Mouse (Mus musculus): ENCODE measurements around the gene Ptgr2. TPM values are rescaled to one million over a fixed set of nuclear protein-coding genes. Genes with fewer than 3 reads are reported as not detected.
"Not testable (repeated sequence)": the region's sequence is repeated elsewhere in the genome, so short reads cannot be mapped to it uniquely, and the experiment has no call there.

The Ptgr2 gene
- polyA plus RNA-seq, 1 experiment: 10.3 TPM

DNA sequence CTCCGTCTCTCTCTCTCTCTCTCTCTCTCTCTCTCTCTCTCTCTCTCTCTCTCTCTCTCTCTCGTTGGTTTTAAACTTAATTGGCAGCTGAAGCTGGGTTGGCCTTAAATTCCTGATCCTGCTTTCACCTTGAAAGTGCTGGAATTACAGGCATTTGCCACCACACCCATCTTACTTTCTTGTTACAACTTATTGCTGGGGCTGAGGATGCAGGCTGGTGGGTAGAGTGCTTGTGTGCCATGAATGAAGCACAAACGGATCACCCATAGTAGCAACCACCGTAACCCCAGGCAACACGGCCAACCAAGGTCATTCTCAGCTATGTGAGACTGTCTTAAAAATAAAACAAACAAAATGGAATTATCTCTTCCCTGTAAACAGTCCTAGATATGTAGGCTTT lies 26.3 kb downstream of the Ptgr2 start:
- DNase-seq (ENCODE audit: low read depth): no peak
- TF ChIP-seq CTCF (IDR thresholded peaks at IDR 0.05; ENCODE audit: borderline replicate concordance, extremely low read depth, insufficient read depth, insufficient read length): no peak

- TF ChIP-seq CTCF (IDR thresholded peaks at IDR 0.05; ENCODE audit: borderline replicate concordance, extremely low read depth, insufficient read depth, insufficient read length) (no peak), POLR2A (IDR thresholded peaks at IDR 0.05; ENCODE audit: borderline replicate concordance, extremely low read depth, insufficient read depth, insufficient read length, poor library complexity, severe bottlenecking) (no peak)
Measured at GRCm38 (mm10) chr12:84316006-84316405, 31.0 kb downstream of the Ptgr2 start.

DNA sequence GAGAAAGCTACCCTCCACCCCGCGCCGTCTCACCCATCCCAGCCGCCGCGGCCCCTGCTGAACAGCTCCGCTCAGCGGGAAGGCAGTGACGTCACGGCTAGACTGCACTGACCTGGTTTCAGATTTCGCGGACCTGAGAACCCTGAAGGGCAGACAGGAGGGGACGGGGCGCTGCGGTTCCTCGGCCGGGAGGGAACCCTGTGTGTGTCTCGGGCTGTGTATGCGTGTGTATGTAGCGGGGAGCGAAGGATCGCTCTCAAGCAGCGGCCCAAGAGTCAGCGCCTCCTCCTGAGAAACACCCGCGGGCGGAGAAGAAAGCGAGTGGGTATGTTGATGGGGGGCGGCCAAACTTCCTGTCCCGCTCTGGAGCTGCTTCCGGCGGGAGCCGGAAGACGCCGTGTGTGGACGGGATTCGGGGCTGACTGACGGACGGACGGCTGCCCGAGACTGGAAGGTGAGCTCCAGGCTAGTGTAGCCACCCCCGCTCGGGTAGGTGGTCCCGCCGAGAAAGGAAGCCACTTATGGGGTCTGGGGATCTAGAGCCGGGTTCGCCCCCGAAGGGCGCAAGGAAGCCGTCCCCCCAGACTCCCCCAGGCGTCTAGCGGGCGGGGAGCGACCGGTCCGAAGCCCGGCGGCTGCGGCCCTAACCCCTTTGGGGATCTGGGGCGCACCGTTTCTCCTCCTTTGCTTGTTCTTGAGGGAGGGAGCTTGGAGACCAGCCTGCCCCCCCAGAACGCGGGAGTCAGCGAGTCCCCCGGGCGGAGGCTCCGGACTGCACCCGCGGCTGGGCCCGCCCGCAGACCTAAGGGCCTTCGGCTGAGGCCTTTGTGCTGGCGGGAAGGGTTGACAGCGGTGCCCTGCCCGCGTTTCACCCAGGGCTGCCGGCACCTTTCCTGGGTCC lies 31.9 kb downstream of the Ptgr2 start, which contains the start of gene Zfp410:
Zfp410 (plus strand) TSS at position 132 of the 901 bp plus-strand sequence.
- peak; percentile 49; the same call in 1 of the 2 replicates for TF ChIP-seq POLR2A (IDR thresholded peaks at IDR 0.05; ENCODE audit: borderline replicate concordance, extremely low read depth, insufficient read depth, insufficient read length, poor library complexity, severe bottlenecking)
- TF ChIP-seq CTCF (IDR thresholded peaks at IDR 0.05; ENCODE audit: borderline replicate concordance, extremely low read depth, insufficient read depth, insufficient read length): no peak
- peak; percentile 93 for DNase-seq (ENCODE audit: low read depth)

More at GRCm38 (mm10) chr12:84316006-84316405, 31.0 kb downstream of the Ptgr2 start:
- no peak for DNase-seq (ENCODE audit: low read depth)

DNA sequence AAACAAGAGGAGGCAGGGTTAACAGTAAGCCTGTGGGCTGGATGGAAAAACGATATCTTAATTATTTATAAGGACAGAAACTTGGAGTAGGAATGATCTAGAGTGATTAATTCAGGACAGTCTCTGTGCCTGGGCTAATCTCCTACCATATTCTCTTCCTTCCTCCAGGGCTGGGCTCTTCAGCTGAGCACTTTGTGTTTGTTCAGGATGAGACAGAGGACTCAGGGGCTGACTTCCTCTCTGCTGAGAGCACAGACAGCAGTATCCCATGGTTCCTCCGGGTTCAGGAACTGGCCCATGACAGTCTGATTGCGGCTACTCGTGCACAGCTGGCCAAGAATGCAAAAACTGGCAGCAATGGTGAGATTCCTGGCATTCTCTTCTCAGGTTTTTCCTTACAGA lies 42.1 kb downstream of the Ptgr2 start:
- no peak for TF ChIP-seq CTCF (IDR thresholded peaks at IDR 0.05; ENCODE audit: borderline replicate concordance, extremely low read depth, insufficient read depth, insufficient read length)
- TF ChIP-seq POLR2A (IDR thresholded peaks at IDR 0.05; ENCODE audit: borderline replicate concordance, extremely low read depth, insufficient read depth, insufficient read length, poor library complexity, severe bottlenecking): no peak
- no peak for DNase-seq (ENCODE audit: low read depth)

DNA sequence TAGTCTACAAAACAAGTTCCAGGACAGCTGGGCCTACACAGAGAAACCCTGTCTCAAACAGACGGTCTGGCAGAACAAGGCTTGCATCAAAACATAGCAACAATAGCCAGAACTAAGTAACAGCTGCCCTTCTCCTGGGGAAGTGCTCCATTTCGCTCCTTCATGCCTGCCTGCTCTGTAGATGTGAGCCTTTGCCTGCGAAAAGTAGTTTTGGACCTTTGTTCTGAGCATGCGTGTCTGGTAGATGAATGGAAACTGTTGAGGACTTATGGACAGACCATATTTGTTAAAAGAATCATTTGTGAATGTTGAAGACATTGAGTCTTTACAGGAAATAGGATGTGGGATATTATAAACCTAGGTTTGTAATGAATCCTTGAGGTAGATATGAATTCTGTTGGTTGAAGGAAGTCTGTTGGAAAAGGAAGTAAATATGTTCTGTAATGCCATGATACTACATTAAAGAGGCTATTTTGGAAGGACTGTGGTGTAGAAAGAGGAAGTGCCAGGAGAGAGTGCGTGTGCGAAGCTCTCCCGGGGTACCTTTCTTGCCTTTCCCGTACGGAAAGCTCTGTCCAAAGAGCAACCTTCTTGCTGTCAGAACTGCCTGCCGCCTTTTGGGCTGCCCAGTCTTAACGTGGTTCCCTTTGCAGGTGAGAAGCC lies 52.1 kb downstream of the Ptgr2 start:
- no peak for DNase-seq (ENCODE audit: low read depth)
- TF ChIP-seq POLR2A (IDR thresholded peaks at IDR 0.05; ENCODE audit: borderline replicate concordance, extremely low read depth, insufficient read depth, insufficient read length, poor library complexity, severe bottlenecking) (no peak), CTCF (IDR thresholded peaks at IDR 0.05; ENCODE audit: borderline replicate concordance, extremely low read depth, insufficient read depth, insufficient read length) (no peak)

DNA sequence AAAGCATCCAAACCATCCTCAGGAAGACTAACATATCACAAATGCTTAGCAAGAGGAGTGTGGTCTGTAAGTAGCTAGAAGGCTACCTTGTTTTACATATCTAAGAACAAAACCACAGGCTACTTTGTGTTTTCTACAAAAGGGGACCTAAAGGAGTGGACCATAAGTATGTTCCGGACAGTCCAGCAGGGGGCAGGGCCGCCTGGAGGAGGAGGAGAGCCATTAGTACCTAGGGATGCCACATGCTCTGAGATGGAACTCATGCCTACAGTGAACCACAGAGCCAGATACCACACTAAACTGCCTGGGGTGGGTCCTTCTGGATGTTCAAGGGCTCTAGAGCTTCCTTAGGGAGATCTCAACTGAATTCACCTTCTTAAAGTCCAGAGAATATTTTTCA lies 62.2 kb downstream of the Ptgr2 start:
- peak; percentile 20 for DNase-seq (ENCODE audit: low read depth)
- TF ChIP-seq POLR2A (IDR thresholded peaks at IDR 0.05; ENCODE audit: borderline replicate concordance, extremely low read depth, insufficient read depth, insufficient read length, poor library complexity, severe bottlenecking) (no peak), CTCF (IDR thresholded peaks at IDR 0.05; ENCODE audit: borderline replicate concordance, extremely low read depth, insufficient read depth, insufficient read length) (peak; percentile 50; the same call in 1 of the 2 replicates)

- not testable (repeated sequence) for DNase-seq (ENCODE audit: low read depth)
Measured at GRCm38 (mm10) chr12:84358699-84359098, 73.7 kb downstream of the Ptgr2 start.

GRCm38 (mm10) chr12:84361555-84362489 lies 76.8 kb downstream of the Ptgr2 start, which contains the start of the genes Coq6 and Fam161b:
TSS of gene Coq6 (plus strand) at chr12:84361657.
TSS of gene Fam161b (minus strand) at chr12:84361833.
- TF ChIP-seq CTCF (IDR thresholded peaks at IDR 0.05; ENCODE audit: borderline replicate concordance, extremely low read depth, insufficient read depth, insufficient read length) (no peak), POLR2A (IDR thresholded peaks at IDR 0.05; ENCODE audit: borderline replicate concordance, extremely low read depth, insufficient read depth, insufficient read length, poor library complexity, severe bottlenecking) (peak; percentile 51; the same call in 1 of the 2 replicates)
- peak; percentile 100 for DNase-seq (ENCODE audit: low read depth)

GRCm38 (mm10) chr12:84362872-84363271 lies 77.8 kb downstream of the Ptgr2 start:
- TF ChIP-seq POLR2A (IDR thresholded peaks at IDR 0.05; ENCODE audit: borderline replicate concordance, extremely low read depth, insufficient read depth, insufficient read length, poor library complexity, severe bottlenecking): no peak
- TF ChIP-seq CTCF (IDR thresholded peaks at IDR 0.05; ENCODE audit: borderline replicate concordance, extremely low read depth, insufficient read depth, insufficient read length): no peak
- no peak for DNase-seq (ENCODE audit: low read depth)

GRCm38 (mm10) chr12:84364291-84364690 lies 79.3 kb downstream of the Ptgr2 start:
- DNase-seq (ENCODE audit: low read depth): no peak
- TF ChIP-seq CTCF (IDR thresholded peaks at IDR 0.05; ENCODE audit: borderline replicate concordance, extremely low read depth, insufficient read depth, insufficient read length) (no peak), POLR2A (IDR thresholded peaks at IDR 0.05; ENCODE audit: borderline replicate concordance, extremely low read depth, insufficient read depth, insufficient read length, poor library complexity, severe bottlenecking) (no peak)

DNA sequence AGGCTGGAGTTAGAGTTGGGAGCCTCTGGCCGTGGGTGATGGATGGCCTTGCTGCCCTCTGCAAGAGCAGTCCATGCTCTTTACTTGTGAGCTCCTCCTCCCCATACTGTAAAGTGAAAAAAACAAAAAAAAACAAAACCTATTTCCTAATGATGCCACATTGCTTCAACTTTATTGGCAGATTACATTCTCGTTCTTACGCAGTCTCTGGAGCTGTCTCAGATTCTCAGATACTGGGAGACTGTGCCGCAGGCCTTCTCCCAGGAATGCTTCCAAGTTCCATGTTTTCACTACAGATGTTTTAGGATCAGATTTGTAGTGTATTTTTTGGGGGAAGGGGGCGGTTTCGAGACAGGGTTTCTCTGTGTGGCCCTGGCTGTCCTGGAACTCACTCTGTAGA lies 80.1 kb downstream of the Ptgr2 start:
- DNase-seq (ENCODE audit: low read depth): no peak
- TF ChIP-seq CTCF (IDR thresholded peaks at IDR 0.05; ENCODE audit: borderline replicate concordance, extremely low read depth, insufficient read depth, insufficient read length) (no peak), POLR2A (IDR thresholded peaks at IDR 0.05; ENCODE audit: borderline replicate concordance, extremely low read depth, insufficient read depth, insufficient read length, poor library complexity, severe bottlenecking) (no peak)

Other genes with a start within 250 kb of the Ptgr2 start
- 0.21 and 0.45 TPM in 2 replicates for gene Acot4, start 246.9 kb upstream of the Ptgr2 start, polyA plus RNA-seq (2012; rRNA removed)
- 0.49 TPM in 1 of 2 replicates, not detected in the other for gene Gm49366, start 246.3 kb upstream of the Ptgr2 start, polyA plus RNA-seq (2012; rRNA removed)
- 0.21 and 0.36 TPM in 2 replicates for gene Acot3, start 233.1 kb upstream of the Ptgr2 start, polyA plus RNA-seq (2012; rRNA removed)
- 0.07 TPM in 1 of 2 replicates, not detected in the other for gene Acot5, start 215.9 kb upstream of the Ptgr2 start, polyA plus RNA-seq (2012; rRNA removed)
- 2.8 and 3.0 TPM in 2 replicates for gene Acot6, start 184.6 kb upstream of the Ptgr2 start, polyA plus RNA-seq (2012; rRNA removed)
- 15.6 and 20.2 TPM in 2 replicates for gene Dnal1, start 170.9 kb upstream of the Ptgr2 start, polyA plus RNA-seq (2012; rRNA removed)
- 3.2 TPM in 2 replicates for gene Pnma1, start 136.7 kb upstream of the Ptgr2 start, polyA plus RNA-seq (2012; rRNA removed)
- 6.8 and 7.9 TPM in 2 replicates for gene Elmsan1, start 66.4 kb upstream of the Ptgr2 start, polyA plus RNA-seq (2012; rRNA removed)
- gene Zfp410, start 31.6 kb downstream of the Ptgr2 start, polyA plus RNA-seq (2012; rRNA removed): 59.5 and 72.4 TPM in 2 replicates
- 48.3 and 70.1 TPM in 2 replicates for gene Coq6, start 76.4 kb downstream of the Ptgr2 start, polyA plus RNA-seq (2012; rRNA removed)
- gene Fam161b, start 76.6 kb downstream of the Ptgr2 start, polyA plus RNA-seq (2012; rRNA removed): 16.2 and 18.4 TPM in 2 replicates
- 7.1 and 9.8 TPM in 2 replicates for gene Entpd5, start 123.8 kb downstream of the Ptgr2 start, polyA plus RNA-seq (2012; rRNA removed)
- 3.4 TPM in 2 replicates for gene Bbof1, start 123.8 kb downstream of the Ptgr2 start, polyA plus RNA-seq (2012; rRNA removed)
- gene Rnf113a2, start 132.0 kb downstream of the Ptgr2 start, polyA plus RNA-seq (2012; rRNA removed): 14.3 and 15.2 TPM in 2 replicates
- 18.0 and 19.3 TPM in 2 replicates for gene Aldh6a1, start 165.8 kb downstream of the Ptgr2 start, polyA plus RNA-seq (2012; rRNA removed)
- 24.5 and 40.8 TPM in 2 replicates for gene Lin52, start 166.2 kb downstream of the Ptgr2 start, polyA plus RNA-seq (2012; rRNA removed)